Mouse (Mus musculus) lung, embryonic 16.5 days (tissue): Measurements from ENCODE around the gene Crip3. TPM values are rescaled to one million over a fixed set of nuclear protein-coding genes. Genes with fewer than 3 reads are reported as not detected.

Source experiments
- ATAC-seq: fragments of 200-750 bp; cut with Nextera tagmentation; 2 replicates; pipeline ENCODE4 v1.8.0; 2017; ENCODE audit warnings: low read depth, mild to moderate bottlenecking, moderate library complexity
- H3K27ac ChIP-seq: fragments of 300-500 bp; sonication (generic); 2 replicates; pipeline ENCODE4 v1.5.1; 2014; ENCODE audit warnings: mild to moderate bottlenecking, control low read depth, low read length
- H3K27me3 ChIP-seq: fragments of 300-500 bp; sonication (generic); 2 replicates; pipeline ENCODE4 v1.6.1; 2014; ENCODE audit warnings: low read depth, low read length, mixed read lengths; ENCODE audit not compliant: control insufficient read depth, insufficient read depth
- H3K36me3 ChIP-seq: fragments of 300-500 bp; sonication (generic); 2 replicates; pipeline ENCODE4 v1.6.1; 2014; ENCODE audit warnings: low read length; ENCODE audit not compliant: control insufficient read depth, insufficient read depth
- H3K4me1 ChIP-seq: fragments of 300-500 bp; sonication (generic); replicated peaks from 2 replicates; pipeline ENCODE4 v1.6.1; 2014; ENCODE audit warnings: low read length, mixed read lengths; ENCODE audit not compliant: control insufficient read depth, insufficient read depth
- H3K4me2 ChIP-seq: fragments of 300-500 bp; sonication (generic); 2 replicates; pipeline ENCODE4 v1.6.1; 2014; ENCODE audit warnings: low read depth, low read length, control low read depth
- H3K4me3 ChIP-seq: fragments of 300-500 bp; sonication (generic); 2 replicates; pipeline ENCODE4 v1.5.1; 2014; ENCODE audit warnings: mild to moderate bottlenecking, low read length, control low read depth
- H3K9ac ChIP-seq: fragments of 300-500 bp; sonication (generic); 2 replicates; pipeline ENCODE4 v1.6.1; 2014; ENCODE audit warnings: low read length, control low read depth
- H3K9me3 ChIP-seq: fragments of 300-500 bp; sonication (generic); 2 replicates; pipeline ENCODE4 v1.6.1; 2016; ENCODE audit warnings: low read length; ENCODE audit not compliant: control insufficient read depth
- WGBS: fragments of 180-500 bp; shearing (Covaris S2); extraction: QIAGEN DNeasy Blood & Tissue Kit; methylation state at CpG from one replicate; pipeline ENCODE4 v1.1.7; 2014; 5-methylcytosine and 5-hydroxymethylcytosine counted together
- polyA plus RNA-seq: library from polyadenylated mRNA; unstranded; fragments of >200 nt; fragmentation: Nextera tagmentation; extraction: Ambion mirVana; gene quantifications from 2 replicates; pipeline ENCODE4 v1.2.1, GENCODE M21; 2015

Gene Crip3
- polyA plus RNA-seq, 1 experiment from 2014 or later = 3.3 TPM

DNA sequence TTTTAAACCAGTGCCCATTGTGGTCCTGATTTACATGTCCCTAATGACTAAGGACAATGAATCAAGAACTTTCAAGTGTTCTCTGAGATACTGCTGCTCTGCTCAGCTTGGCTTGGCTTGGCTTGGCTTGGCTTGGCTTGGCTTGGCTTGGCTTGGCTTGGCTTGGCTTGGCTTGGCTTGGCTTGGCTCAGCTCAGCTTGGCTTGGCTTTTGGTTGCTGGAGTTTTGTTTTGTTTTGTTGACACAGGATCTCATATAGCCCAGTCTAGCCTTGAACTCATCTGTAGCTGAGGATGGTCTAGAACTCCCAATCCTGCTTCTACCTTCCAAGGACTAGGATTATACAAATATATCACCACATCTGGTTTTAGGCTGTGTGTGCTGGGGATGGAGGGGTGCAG lies 2.2 kb upstream of the Crip3 start:
- no peak overlapping the region for H3K4me2 ChIP-seq
- no peak for ATAC-seq
- H3K36me3 ChIP-seq = no peaks in the 10 kb centered on the region
- no peaks in the 10 kb centered on the region for H3K27me3 ChIP-seq
- H3K9me3 ChIP-seq = no peaks in the 10 kb centered on the region
- H3K27ac ChIP-seq = no peak overlapping the region
- peaks cover 5% of the 10 kb centered on the region; the same call in 1 of the 2 replicates for H3K4me1 ChIP-seq
- H3K9ac ChIP-seq = no peak overlapping the region
- H3K4me3 ChIP-seq = no peak overlapping the region

- ATAC-seq = peak; percentile 53
- Histone ChIP-seq H3K27ac (no peak overlapping the region), H3K9ac (no peak overlapping the region), H3K4me3 (peak overlapping the region; percentile 9; the same call in 1 of the 2 replicates), H3K36me3 (no peaks in the 10 kb centered on the region), H3K4me1 (peaks cover 8% of the 10 kb centered on the region), H3K9me3 (no peaks in the 10 kb centered on the region), H3K4me2 (peak overlapping the region; percentile 48), H3K27me3 (peaks cover 2% of the 10 kb centered on the region; the same call in 1 of the 2 replicates)
- 8% methylated on average over 17 of the region's 17 CpGs for WGBS
Measured at GRCm38 (mm10) chr17:46433627-46434026, 4.9 kb downstream of the Crip3 start.

GRCm38 (mm10) chr17:46436672-46437366 lies 8.1 kb downstream of the Crip3 start:
- peak; percentile 53 for ATAC-seq
- 16% methylated on average over 23 of the region's 23 CpGs for WGBS
- H3K27me3 ChIP-seq = peaks cover 2% of the 10 kb centered on the region; the same call in 1 of the 2 replicates

GRCm38 (mm10) chr17:46438298-46438873 lies 9.7 kb downstream of the Crip3 start, which contains the start of gene Slc22a7:
Slc22a7 (minus strand) TSS chr17:46438457.
- H3K9me3 ChIP-seq = no peaks in the 10 kb centered on the region
- H3K4me2 ChIP-seq = no peak within 1 kb of the TSS
- H3K9ac ChIP-seq = no peak within 1 kb of the TSS
- ATAC-seq = no peak
- no peak within 1 kb of the TSS for H3K4me3 ChIP-seq
- no peaks in the 10 kb centered on the region for H3K36me3 ChIP-seq
- no peak within 1 kb of the TSS for H3K27ac ChIP-seq
- peaks cover 3% of the 10 kb centered on the region for H3K4me1 ChIP-seq
- peaks cover 10% of the 10 kb centered on the region; the same call in 1 of the 2 replicates for H3K27me3 ChIP-seq
- WGBS = 91% methylated on average over 4 of the region's 4 CpGs

More at GRCm38 (mm10) chr17:46436672-46437366, 8.1 kb downstream of the Crip3 start:
- Histone ChIP-seq H3K36me3 (no peaks in the 10 kb centered on the region), H3K4me3 (no peak overlapping the region), H3K4me2 (no peak overlapping the region), H3K9me3 (no peaks in the 10 kb centered on the region), H3K9ac (no peak overlapping the region), H3K27ac (no peak overlapping the region), H3K4me1 (peaks cover 3% of the 10 kb centered on the region)

GRCm38 (mm10) chr17:46439176-46439575 lies 10.4 kb downstream of the Crip3 start:
- H3K36me3 ChIP-seq = no peaks in the 10 kb centered on the region

GRCm38 (mm10) chr17:46444839-46445579 lies 16.3 kb downstream of the Crip3 start:
- no peaks in the 10 kb centered on the region for H3K36me3 ChIP-seq
- 3% methylated on average over 41 of the region's 50 CpGs for WGBS
- H3K27me3 ChIP-seq = peaks cover 24% of the 10 kb centered on the region
- H3K27ac ChIP-seq = no peak overlapping the region
- no peaks in the 10 kb centered on the region for H3K9me3 ChIP-seq
- H3K4me1 ChIP-seq = peaks cover 2% of the 10 kb centered on the region; the same call in 1 of the 2 replicates
- H3K4me2 ChIP-seq = peak overlapping the region; percentile 85
- peak overlapping the region; percentile 59 for H3K9ac ChIP-seq
- peak; percentile 69 for ATAC-seq
- peak overlapping the region; percentile 51 for H3K4me3 ChIP-seq

More at GRCm38 (mm10) chr17:46439176-46439575, 10.4 kb downstream of the Crip3 start:
- H3K4me3 ChIP-seq = no peak overlapping the region
- H3K4me2 ChIP-seq = no peak overlapping the region
- H3K27ac ChIP-seq = no peak overlapping the region
- H3K9ac ChIP-seq = no peak overlapping the region
- peaks cover 17% of the 10 kb centered on the region; the same call in 1 of the 2 replicates for H3K27me3 ChIP-seq
- ATAC-seq = no peak
- H3K9me3 ChIP-seq = no peaks in the 10 kb centered on the region
- H3K4me1 ChIP-seq = no peaks in the 10 kb centered on the region; the same call in 1 of the 2 replicates
- whole genome bisulfite sequencing = 81% methylated on average over 10 of the region's 10 CpGs

- no peak overlapping the region for H3K4me3 ChIP-seq
- WGBS = 93% methylated on average over 16 of the region's 16 CpGs
- H3K4me1 ChIP-seq = peaks cover 2% of the 10 kb centered on the region; the same call in 1 of the 2 replicates
- H3K4me2 ChIP-seq = no peak overlapping the region
- H3K36me3 ChIP-seq = no peaks in the 10 kb centered on the region
- peaks cover 24% of the 10 kb centered on the region for H3K27me3 ChIP-seq
- H3K9ac ChIP-seq = no peak overlapping the region
- ATAC-seq = no peak
- H3K27ac ChIP-seq = no peak overlapping the region
- no peaks in the 10 kb centered on the region for H3K9me3 ChIP-seq
Measured at GRCm38 (mm10) chr17:46446264-46446663, 17.5 kb downstream of the Crip3 start.

- no peak for ATAC-seq
- WGBS = 35% methylated on average over 5 of the region's 5 CpGs
- H3K27me3 ChIP-seq = peaks cover 40% of the 10 kb centered on the region
Measured at GRCm38 (mm10) chr17:46452683-46453082, 24.0 kb downstream of the Crip3 start.

More at GRCm38 (mm10) chr17:46452683-46453082, 24.0 kb downstream of the Crip3 start:
- no peaks in the 10 kb centered on the region for H3K9me3 ChIP-seq
- peaks cover 18% of the 10 kb centered on the region for H3K4me1 ChIP-seq
- H3K36me3 ChIP-seq = no peaks in the 10 kb centered on the region
- H3K4me3 ChIP-seq = no peak overlapping the region
- no peak overlapping the region for H3K9ac ChIP-seq
- H3K27ac ChIP-seq = no peak overlapping the region
- no peak overlapping the region for H3K4me2 ChIP-seq
